Mouse (Mus musculus): ENCODE measurements around the gene Abtb2.

- TF ChIP-seq POLR2A (IDR thresholded peaks at IDR 0.05; ENCODE audit: extremely low read depth, insufficient read depth, low read length) (no peak), CTCF (IDR thresholded peaks at IDR 0.05; ENCODE audit: low read depth, low read length) (no peak)
Measured at GRCm38 (mm10) chr2:103592591-103592929, 26.4 kb downstream of the Abtb2 start.

Measured in liver, adult 2 months (tissue).